Mouse (Mus musculus) layer of hippocampus, postnatal 25 days (tissue): ENCODE measurements at regions not wholly inside any gene's neighbourhood (a gene's known extent, or its start where the extent isn't known, plus 50 kb on each side); places are given as distances from the start of the nearest gene placed in this dataset.

Experiments
- DNase-seq, 2 experiments: peaks; one replicate each; pipeline ENCODE4 v3.0.0; 2022; ENCODE audit warnings: mixed read lengths in 2 of 2, low spot score in 1 of 2; ENCODE audit errors: extremely low spot score in 1 of 2

DNA sequence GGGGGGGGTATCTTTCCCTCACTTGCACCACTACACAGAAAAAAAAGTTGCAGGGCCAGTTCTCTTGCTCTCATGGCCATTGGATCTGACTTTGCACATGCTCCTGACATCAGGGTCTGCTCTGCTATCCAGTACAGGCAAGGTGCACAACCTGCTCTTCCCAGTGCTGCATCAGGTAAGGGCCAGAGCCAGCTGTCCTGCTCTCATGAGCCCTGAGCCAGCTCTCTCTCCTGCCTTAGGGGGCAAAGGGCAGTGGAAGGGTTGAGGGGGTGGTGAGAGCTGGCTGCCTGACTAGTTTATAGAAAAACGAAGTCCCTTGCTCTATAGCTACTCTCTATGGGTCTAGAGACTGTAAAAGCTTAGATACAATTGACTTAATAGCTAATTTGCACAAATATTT, 927.6 kb downstream of the Rab28 start:
- no peak for DNase-seq

DNA sequence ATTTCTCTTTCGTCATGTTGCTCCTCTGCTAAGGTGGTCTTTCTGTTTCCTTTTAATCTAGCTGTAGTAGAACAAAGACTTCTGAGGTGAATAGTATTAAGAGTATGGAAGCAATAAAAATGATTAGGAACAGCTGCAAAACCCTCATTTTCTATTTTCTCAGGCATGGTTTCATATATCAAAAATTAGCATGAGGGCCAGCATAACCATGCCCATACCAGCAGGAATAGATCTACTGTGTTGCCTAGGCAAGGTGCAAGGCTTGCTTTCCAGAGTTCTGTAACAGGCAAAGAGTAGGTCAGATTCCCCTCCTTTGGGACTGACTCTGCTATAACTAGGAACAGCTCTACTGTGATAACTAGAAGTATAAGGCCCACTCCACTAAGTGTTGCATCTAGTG, 928.1 kb downstream of the Rab28 start:
- DNase-seq: no peak

GRCm38 (mm10) chr5:40775856-40776255, 932.1 kb downstream of the Rab28 start:
- no peak for DNase-seq

DNA sequence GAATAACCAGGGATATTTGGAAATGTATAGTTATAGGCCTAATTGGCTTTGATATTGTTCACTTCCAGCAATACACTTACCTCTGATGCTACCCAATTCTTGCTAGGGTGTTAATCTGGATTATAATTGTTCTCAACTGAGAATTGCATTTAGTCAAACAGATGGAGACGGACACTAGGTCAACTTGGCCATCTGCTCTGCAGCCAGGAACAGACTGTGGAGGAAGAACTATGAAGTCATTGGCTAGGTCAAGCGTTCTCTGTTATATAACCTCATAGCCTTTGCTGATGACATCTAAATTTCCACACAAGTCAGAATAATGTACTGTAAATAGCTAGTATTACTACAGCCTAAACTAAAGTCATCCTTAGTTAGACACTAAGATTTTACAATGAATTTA, 947.7 kb downstream of the Rab28 start:
- no peak for DNase-seq

DNA sequence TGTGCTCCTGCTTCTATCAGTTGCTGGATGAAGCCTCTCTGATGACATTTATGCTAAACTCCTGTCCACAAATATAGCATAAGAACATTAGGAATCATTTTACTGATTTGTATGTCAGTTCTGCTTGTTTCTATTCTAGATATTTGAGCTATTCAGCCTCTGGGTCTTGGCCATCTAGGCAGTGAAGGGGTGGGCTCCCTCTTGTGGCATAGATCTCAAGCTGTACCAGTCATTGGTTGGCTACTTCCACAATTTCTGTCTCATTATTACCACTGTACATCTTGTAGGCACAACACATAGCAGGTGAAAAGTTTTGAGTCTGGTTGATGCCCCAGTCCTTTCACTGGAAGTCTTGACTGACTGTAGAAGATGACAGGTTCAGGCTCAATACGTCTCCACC, 957.9 kb downstream of the Rab28 start:
- no peak for DNase-seq

DNA sequence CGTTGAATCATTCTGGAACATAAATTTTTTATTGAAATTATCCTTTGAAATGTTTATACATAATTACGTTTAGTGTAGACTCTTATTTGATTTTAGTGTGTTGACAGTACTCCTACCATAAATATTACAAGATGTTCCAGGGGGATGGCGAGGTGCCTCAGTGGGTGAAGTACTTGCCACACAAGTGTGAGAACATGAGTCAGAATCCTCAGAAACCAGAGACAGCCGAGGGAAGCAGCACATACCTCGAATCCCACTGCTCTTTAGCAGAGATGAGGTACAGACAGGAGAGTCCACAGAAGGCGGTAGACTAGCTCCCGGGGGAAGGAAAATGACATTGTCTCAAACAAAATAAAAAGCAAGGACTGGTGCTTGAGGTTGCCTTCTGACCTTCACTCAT, 972.3 kb downstream of the Rab28 start:
- no peak for DNase-seq

GRCm38 (mm10) chr5:40733844-40734566, 974.0 kb downstream of the Rab28 start:
- no peak for DNase-seq

GRCm38 (mm10) chr5:40714497-40715128, 959.3 kb upstream of the Hs3st1 start:
- no peak for DNase-seq

DNA sequence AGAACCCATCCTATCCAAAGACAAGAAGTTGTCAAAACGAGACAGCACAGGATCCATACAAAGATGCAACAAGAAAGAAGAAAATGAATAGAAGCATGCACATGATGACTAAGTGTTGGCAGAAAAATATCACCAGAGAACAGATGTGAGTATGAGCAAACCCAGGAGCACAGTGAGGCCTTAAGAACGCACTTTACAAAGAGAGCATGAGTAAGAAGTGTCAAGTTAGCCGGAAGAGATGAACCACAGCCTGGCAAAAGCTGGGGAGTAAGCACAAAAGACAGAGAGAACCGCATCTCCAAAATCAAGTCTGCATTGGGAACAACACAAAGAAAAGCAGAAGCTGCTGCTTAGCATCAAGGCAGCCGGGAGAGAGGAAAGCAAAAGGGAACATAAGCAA, 946.4 kb upstream of the Hs3st1 start:
- peak in 1 of 2 experiments; percentile 3 for DNase-seq

- no peak for DNase-seq
These were observed 942.4 kb upstream of the Hs3st1 start for GRCm38 (mm10) chr5:40697517-40698298.
